Mouse (Mus musculus) skeletal muscle tissue, postnatal 0 days (tissue): ENCODE data around the gene Bnip1. TPM values are rescaled to one million over a fixed set of nuclear protein-coding genes. Genes with fewer than 3 reads are reported as not detected.

Experiments used
- polyA plus RNA-seq: library from polyadenylated mRNA; unstranded; fragments of >200 nt; fragmentation: Nextera tagmentation; extraction: Ambion mirVana; gene quantifications from 2 replicates; pipeline ENCODE4 v1.2.1, GENCODE M21; 2015

The Bnip1 gene
- 34.3 and 36.4 TPM in 2 replicates for polyA plus RNA-seq

DNA sequence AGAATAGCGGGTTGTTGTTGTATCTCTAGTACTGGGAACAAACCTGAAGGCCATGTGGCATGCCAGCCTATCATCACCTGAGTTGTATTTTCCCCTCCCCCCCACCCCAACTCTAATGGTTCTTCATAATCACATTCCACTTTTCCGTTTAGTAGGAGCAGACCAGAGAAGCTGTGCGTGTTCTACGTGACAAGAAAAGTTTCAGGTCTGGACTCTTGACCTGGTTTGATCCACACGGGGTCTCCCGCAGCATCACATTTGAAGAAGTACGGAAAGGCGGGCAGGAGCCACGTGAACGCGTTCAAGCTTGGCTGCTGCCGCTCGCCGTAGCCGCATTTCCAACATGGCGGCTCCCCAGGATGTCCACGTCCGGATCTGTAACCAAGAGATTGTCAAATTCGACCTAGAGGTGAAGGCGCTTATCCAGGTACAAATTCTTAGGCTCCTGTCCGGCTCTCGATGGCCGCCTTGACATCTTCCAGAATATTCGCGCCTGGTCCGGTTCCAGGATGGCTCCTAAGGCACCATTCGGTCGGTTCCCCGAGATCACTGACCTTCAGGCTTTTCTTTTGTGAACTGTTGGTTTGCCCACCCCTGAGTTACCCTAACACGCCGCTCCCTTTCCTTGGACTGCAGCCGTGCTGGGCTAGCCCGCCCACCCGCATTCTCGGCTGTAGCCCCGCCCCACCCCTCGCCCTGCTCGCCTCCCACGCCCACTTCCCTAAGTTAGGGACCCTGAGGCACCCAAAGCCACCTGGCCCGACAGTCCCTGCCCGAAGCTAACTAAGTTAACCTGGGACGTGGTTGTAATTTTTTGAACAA is at the start of gene Bnip1:
Bnip1 (plus strand) TSS at position 317 of the 822 bp plus-strand sequence.

Other genes with a start within 250 kb of the Bnip1 start
- gene Ergic1, start 219.6 kb upstream of the Bnip1 start, polyA plus RNA-seq = 82.6 and 88.4 TPM in 2 replicates
- 24.0 and 33.6 TPM in 2 replicates for gene Dusp1, start 218.9 kb upstream of the Bnip1 start, polyA plus RNA-seq
- 131 and 144 TPM in 2 replicates for gene Atp6v0e, start 117.8 kb upstream of the Bnip1 start, polyA plus RNA-seq
- 5.7 and 6.5 TPM in 2 replicates for gene Crebrf, start 65.4 kb upstream of the Bnip1 start, polyA plus RNA-seq
- gene Nkx2-5, start 63.9 kb downstream of the Bnip1 start, polyA plus RNA-seq = not detected in 2 replicates
- 1.1 and 1.4 TPM in 2 replicates for gene Kifc5b, start 136.0 kb downstream of the Bnip1 start, polyA plus RNA-seq
- 5.7 and 6.1 TPM in 2 replicates for gene Phf1, start 152.0 kb downstream of the Bnip1 start, polyA plus RNA-seq
- gene Cuta, start 158.5 kb downstream of the Bnip1 start, polyA plus RNA-seq = 127 and 139 TPM in 2 replicates
- 0.42 and 0.84 TPM in 2 replicates for gene Syngap1, start 160.2 kb downstream of the Bnip1 start, polyA plus RNA-seq
- 3.6 and 5.1 TPM in 2 replicates for gene Zbtb9, start 192.1 kb downstream of the Bnip1 start, polyA plus RNA-seq
- gene Bak1, start 247.9 kb downstream of the Bnip1 start, polyA plus RNA-seq = 2.6 and 2.7 TPM in 2 replicates